Mouse (Mus musculus): ENCODE results near the gene Btrc.
A peak's percentile ranks its signal among the peaks of the same experiment; 100 is the strongest.

Gene Btrc

DNA sequence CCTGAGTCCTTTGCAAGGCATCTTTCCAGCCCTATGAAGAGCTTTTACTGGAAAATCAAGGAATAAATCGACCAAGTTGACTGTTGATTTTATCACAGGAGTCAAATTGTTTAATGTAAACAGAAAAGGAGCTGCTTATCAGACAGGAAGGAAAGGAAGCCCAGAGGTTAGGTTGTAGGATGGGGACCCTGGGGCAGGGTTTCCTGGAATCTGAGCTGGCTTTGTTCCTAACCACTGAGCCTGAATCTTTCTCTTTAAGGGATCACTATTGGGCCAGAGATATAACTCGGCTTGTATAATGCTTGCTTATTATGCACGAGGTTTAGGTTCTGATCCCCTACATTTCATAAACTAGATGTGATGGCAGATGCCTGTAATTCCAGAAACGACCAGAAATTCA lies 64.6 kb downstream of the Btrc start:
- no peak for DNase-seq (ENCODE audit: low spot score)

DNA sequence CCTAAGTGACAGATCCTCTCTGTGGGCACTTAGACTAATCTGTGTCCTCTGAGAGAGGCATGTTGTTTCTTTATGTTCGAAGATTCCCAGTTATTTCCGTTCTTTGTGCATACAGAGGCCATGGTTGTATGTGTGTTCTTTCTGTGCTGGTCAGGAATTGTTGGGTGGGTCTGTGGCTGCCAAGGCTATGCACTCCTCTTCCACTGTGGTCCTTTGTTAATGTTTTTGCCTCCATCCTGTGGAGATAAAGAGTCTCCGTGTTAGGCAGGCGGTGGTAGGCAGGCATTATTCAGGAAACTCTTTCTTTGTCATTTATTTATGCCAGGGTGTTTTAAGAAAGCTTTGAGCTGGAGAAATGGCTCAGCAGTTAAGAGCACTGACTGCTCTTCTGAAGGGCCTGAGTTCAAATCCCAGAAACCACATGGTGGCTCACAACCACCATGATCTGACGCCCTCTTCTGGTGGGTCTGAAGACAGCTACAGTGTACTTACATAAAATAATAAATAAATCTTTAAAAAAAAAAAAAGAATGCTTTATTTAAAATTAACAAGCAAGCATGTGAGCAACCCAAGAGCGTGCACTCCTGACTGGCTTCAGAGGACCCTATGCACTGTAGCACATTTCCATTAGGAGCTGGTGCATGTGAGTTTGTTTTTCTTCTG lies 67.6 kb downstream of the Btrc start:
- no peak for DNase-seq (ENCODE audit: low spot score)

DNA sequence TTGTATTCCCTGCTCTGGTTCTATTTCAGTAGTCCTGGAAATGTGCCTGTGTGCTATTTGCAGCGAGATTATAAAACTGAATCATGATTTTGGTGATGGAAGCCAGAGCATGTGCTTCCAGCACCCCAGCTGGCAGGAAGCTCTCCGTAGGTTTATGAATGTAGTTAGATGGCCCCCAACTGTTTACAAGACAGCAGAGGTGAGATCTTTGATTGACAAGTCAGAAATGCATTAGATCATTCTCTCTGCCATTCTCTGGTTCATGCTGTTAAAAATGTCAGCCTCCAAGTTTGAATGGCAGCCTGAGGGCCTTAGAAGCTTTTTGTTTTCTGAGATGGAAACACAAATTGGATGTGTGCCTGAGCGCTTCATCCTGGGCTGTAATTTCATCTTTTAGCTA lies 68.8 kb downstream of the Btrc start:
- DNase-seq (ENCODE audit: low spot score) = no peak

DNA sequence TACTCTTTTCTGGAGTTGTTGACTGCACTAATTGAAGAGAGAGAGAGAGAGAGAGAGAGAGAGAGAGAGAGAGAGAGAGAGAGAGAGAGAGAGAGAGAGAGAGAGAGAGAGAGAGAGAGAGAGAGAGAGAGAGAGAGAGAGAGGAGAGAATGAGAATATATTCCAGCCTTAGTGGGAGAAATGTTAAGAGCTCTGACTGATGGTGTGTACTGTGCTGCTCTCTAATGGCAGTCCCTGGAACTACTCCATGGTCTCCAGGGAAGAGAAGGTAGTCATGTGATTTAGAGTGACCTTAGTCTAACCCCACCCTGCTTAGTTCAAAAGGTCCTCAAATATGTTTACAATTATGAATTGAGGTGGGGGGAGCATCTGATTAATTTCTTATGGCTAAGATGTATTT lies 72.5 kb downstream of the Btrc start:
- peak; percentile 45 for DNase-seq (ENCODE audit: low spot score)

DNA sequence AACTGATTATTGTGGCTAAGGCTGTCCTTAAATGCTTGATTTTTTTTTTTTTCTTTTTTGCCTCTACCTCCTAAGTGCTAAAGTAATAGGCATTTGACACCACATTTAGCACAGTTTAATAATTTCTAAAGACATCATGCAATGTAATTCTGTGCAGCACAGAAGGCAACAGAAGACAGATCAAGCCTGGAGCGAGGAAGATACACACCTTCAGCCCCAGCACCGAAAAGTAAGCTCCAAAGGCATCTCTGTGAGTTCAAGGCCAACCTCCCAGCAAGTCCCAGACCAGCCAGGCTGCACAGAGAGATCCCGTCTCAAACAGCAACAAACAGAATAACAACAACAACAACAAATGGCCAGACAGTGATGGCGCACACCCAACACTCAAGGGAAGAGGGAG lies 73.6 kb downstream of the Btrc start:
- DNase-seq (ENCODE audit: low spot score) = no peak

DNA sequence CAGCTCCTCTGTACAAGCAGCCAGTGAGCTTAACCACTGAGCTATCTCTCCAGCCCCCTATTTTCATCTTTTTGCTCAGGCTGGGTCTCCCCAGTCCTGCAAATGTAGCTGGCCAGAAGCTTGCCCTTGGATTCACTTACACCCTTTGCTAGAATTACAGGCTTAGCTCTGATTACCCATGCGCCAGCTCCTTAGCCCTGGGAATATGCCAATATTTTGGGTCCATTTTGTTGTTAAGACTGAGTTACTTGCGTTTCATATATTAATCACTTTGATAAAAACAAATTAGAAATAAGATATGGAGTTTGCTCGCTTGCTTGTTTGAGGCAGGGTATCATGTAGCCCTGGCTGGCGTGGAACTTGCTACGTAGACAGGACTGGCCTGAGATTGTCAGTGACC lies 74.7 kb downstream of the Btrc start:
- no peak for DNase-seq (ENCODE audit: low spot score)

DNA sequence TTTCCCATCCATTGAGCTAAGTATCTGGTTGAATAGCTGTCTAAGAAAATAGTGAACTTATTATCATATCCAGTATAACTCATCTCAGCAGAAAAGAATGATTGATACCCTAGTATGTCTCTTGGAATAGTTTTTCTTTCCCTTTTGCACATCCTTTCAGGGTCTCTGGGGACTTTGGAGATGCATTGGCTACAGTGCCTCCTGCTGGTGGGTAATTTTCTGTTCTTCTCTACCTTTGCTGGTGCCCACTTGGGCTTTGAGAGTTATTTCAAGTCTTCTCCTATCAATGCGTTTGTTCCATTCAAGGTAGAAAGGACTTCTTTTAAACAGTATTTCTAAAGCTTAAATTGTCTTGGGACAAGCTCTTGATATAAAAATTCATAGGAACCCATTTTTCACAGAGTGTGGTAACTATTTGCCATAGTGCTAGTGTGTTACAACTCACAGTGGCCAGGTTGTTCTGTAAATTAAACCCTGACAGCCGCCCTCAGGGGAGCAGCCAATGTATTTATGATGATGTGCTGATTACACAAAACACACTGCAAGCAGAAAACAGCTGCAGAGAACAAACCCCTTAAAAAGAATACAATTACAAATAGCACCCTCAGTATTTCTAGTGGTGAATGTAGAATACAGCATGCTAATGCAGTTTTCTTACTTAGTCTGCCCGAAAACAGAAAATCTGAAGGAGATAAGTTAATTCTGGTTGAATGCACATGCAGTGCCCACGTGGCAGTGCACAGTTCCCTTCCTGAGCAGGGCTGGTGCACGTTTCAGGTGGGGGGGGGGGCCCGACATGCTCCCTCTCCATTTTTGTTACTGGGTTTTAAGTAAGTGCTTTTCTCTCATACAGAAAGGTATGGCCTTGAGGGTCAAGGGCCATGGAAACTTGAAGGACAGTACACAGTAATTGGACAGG lies 75.7 kb downstream of the Btrc start:
- DNase-seq (ENCODE audit: low spot score) = no peak

DNA sequence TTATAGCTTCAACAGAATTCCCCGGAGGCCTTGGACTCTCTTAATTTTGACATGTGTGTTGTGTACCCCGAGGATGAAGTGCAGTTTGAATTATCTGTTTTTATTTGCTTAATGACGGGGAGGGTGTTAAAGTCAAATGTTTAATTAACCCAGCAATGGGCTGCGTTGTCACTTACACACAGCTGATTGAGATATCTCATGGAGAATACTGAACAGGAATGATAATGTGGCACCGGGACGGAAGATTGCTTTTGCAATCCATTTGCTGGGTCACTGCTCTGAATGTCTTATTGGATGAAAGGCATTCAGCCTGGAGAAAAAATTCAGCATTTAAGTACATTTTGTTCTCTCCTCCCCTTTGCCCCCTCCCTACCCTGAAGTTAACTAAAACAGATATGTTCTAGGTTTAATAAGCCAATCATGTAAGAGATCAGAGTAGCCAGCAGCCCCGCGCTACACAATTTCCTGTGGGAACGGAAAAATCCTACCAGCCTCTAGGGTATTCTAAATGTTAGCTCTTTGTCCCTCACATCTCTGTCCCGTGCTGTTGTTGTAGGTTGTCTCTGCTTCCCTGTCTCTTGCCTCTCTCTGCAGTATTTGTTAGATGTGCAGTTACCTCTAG lies 77.1 kb downstream of the Btrc start:
- DNase-seq (ENCODE audit: low spot score) = no peak

DNA sequence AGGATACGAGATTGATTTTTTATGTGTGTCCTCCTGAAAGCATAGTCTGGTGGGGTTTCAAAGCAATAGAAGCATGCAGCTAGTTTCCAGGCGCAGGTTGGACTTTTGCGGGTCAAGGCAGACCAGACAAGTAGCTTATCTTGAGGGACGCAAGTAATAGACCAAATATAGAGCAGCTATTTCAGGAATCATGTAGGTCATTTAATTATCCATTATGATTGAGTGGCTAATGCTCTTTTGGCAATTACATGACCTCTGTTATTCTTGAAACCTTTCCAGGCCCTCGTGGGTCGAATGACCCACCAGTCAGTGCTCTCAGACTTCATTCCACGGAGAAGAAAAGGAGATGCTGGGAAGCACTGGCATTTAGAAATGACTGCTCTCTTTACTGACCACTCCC lies 78.2 kb downstream of the Btrc start:
- no peak for DNase-seq (ENCODE audit: low spot score)

DNA sequence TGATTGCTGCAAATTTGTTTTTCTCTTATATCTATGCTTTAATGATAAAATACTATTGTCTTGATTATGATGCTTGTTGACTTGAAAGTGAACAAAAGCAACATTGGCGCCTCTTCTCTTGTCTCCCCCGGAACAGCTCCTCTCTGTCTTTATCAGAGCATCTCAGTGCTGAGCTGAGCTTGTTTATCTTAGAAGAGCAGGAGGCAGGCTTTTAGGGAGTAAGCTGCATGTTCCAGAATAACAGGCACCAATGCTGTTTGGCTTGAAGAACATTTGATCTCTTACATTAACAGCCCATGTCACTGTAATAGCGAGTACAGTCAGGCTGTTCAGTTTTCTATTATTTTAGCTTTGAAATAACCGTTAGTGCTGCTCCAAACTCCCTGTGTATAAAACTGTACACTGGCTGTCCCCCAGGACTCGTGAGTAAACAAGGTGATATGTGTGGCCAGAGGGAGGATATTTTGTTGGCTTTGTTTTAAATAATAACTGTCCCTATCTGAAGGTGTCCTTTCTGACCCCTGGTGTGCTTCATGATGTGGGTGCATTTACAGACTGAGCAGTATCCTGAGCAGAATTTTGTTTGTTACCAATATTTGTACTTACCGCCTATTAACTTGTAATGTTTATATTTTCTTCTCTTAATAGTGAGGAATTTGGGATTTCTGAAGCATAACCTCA lies 81.9 kb downstream of the Btrc start:
- no peak for DNase-seq (ENCODE audit: low spot score)

DNA sequence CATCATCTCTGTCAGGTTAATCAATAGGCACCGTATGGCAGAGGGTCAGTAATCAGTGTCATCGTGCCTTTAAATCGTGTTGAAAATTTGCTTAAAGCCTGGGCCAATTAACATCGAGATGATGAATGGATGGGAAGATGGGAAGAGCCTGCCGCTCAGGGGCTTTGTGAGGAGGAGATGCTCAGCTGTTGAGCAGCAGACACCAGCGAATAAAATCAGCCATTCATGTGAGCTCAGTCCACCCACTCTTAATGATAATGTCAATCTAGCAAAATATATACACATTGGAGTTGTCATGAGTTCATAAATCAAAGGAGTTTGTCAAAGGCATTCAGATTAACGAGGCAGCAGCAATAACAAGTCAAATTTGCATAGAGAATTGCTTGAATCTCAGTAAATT lies 83.1 kb downstream of the Btrc start:
- no peak for DNase-seq (ENCODE audit: low spot score)

DNA sequence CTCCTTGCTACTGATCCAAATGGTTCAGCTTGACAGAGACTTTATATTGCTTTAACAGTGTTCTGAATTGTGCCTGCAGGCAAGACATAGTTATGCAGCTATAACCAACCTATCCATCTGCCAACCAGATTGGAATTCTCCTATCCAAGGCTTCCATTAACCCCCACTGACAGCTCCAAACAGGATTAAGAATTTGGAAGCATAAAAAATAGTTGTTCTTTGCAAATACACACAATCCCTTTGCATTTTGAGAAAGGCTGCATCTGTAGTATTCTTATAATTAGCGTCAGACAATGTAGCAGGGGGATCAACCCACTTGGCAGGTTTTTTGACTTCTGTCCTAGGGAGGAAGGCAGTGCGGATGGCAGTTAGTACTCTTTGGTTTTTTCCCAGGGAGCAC lies 83.7 kb downstream of the Btrc start:
- no peak for DNase-seq (ENCODE audit: low spot score)

DNA sequence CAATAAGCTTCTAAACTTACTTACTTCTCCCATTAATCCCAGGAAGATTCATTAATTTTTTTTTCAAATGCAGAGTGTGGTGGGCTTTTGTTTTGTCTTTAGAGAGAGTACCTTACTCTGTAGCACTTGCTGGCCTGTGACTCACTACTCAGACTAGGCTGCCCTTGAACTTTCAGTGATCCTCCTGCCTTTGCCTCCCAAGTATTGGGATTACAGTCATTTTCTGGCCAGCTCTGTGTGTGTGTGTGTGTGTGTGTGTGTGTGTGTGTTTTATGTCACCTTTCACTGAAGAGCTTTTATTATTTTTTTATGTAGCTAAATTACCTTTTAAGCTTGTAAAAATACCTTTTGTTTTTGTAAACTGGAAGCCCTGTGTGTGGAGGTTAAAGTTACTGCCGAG lies 84.4 kb downstream of the Btrc start:
- DNase-seq (ENCODE audit: low spot score) = no peak

DNA sequence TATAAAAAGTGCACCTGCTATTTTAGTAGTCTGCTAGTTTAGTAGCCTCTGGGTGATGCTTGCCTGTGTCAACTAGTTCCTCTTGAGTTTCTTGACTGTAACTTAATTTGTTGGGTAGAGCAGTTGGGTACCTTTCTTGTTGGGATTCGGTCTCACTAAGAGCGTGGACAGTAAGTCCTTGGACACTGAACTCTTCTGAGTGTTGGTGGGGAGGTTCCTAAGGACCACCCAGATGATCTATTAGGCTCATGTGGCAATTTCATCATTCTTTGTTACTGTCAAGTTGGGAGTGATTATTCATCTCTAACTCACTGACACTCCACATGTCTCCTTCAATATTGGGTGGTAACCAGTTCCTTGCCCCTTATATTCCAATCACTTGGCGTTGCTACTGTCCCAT lies 90.9 kb downstream of the Btrc start:
- DNase-seq (ENCODE audit: low spot score) = no peak

DNA sequence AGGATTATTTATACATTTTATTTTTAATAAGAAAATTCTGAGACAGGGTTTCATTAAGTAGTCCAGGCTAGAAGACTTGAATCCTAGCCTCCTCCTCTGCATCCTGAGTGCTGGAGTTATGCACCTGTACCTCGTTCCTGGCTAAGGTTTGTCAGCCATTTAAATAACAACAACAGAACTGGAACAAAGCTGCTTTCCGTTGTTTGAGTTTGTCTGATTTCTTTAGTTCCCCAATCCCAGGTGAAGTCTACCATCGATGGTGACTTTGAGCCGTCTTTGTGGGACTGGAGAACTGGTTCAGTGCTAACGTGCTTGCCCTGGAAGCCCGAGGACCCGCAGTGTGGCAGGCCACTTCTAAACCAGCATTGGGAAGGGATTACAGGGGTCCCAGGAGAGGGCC lies 93.4 kb downstream of the Btrc start:
- no peak for DNase-seq (ENCODE audit: low spot score)

DNA sequence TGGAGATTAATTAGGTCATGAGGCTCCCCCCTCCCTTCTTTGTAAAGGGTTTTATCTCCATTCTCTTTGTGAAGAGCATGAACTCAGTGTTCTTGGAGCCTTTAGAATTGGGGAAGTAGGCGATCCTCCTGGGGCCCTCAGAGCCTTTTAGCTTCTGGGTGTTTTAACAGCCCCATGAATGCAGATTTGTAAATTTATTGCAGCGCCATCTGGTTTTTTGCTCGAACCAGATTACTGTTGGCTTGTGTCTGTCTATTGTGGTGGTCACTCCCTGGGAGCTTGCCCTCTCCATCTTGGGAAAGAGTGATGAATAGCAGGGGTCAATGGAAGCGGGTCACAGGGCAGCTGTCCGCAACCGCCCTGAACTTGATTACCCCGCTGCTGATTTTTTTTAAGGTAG lies 95.2 kb downstream of the Btrc start:
- no peak for DNase-seq (ENCODE audit: low spot score)

DNA sequence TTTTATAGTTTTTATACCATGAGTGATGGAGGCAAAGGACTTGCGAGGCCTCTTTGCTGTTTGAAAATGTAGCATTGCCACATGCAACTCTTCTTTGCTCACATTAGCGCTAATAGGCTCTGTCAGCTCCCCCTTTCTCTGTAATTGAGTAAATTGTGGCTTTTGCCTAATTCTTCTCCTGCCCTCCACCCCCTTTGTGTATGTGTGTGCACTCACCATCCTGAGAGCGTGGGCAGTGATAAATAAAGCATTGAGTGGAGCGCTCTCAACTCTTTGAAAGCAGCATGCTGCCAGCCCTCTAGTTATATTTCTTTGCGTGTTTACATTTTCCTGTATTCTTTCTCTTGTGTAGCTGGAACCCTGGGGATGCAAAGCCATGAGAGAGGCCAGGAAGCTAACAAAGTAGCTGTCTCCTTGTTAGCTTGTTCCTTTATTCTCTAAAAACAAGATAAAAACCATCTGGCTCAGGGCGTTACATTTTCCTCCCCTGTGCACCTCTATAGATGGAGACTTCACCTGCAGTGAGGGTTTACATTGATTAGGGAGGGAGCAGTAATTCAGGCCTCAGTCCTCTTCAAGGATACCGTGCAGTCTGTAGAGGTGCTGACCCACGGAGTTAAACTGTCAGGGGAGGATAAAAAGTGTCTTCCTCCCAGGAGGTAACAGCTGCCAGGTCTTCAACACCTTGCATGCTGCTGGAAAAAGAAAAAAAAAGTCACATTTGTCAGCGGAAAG lies 96.6 kb downstream of the Btrc start:
- no peak for DNase-seq (ENCODE audit: low spot score)

DNA sequence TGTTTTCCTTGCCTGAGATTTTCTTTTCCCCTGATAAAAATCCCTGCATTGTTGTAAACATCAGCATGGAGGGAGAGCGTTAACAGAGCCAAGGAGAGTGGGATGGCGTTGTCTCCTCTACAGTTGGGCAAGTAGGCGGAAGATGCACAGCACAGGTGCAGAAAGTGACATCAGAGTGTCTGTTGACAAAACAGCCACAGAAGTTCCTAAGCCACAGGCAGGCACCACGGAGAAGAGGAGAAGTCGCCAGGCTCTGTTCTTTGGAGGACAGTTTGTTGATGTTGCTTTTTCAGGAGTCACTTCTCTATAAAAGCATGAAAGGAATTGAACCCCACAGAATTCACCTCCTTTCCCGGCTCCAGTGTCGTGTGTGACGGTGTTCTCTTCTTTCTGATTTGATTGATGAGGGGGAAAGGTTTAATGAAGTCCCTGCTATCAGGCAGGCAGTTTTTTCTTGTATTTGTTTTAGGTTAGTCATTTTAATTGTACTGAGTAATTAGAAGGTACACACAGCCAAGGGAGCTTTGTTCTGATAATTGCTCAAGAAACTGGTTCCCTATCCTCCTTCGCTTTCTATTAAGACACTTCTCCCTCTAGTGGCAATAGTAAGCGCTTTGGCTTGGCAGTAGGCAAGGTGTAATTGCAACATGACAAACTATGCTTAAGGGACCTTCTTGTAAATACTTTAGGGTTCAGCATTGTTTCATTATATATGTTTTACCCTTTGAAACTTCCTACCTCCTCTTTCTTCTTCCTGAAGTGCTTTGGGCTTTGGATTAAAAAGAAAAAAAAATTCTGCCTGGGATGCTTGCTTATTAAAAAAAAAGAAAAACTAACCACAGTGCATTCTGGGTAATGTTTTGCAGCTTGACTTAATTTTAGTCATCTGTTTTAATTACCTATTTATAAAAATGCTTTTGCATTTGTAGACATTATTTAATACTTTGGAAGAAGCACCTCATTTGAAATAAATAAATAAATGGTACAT lies 97.5 kb downstream of the Btrc start:
- no peak for DNase-seq (ENCODE audit: low spot score)

DNA sequence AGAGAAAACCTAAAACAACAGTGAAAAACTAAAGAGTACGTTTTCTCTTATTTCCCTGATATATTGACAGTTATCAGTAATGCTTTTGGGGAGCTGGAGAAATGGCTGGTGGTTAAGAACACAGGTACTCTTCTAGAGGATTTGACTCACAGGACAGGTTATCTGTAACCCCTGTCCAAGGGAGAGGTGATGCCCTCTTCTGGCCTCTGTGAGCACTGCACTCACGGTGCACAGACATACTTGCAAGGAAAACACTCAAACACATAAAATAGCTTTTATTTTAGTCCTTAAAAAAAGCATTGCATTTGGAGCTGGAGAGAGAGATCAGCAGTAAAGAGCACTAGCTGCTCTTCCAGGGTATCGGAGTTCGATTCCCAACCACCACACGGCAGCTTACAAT lies 106.2 kb downstream of the Btrc start:
- no peak for DNase-seq (ENCODE audit: low spot score)

DNA sequence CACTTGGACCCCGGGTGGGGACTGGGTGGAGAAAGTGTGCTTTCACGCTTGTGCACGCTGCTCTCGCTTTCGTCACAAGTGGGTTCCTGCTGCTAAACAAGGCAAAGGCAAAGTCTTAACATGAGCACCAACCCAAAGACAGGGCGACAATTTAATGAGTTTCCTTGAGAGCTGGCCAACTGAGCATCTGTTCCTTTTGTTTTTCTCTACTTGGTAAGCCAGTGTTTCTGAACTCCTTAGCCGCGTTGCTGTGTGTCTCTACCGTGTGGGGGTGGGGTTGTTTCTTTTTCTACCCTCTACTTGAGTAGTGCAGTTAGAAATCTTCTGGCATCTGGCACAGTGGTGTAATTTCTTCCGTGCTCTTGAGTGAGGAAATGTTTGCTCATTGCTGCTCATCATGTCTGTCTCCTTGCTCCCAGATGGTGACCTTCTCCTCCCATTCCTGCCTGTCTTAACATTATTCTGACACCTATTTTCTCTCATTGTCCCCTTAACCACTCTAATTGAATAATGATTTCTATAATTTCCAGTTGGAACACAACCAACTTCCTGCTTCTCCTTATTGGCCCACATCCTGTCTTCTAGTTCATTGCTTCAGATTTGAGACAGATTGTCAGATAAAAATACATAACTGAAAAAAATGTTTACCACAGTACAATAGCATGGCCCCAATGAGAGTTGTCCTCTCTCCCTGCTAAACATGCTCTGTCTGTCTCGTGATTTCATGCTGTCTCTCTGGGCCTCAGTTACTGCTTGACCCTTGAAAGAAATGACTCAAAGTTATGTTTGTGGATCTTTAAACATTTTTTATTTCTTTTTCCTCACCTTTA lies 109.4 kb downstream of the Btrc start:
- no peak for DNase-seq (ENCODE audit: low spot score)
